Mouse (Mus musculus) forebrain, postnatal 0 days (tissue): Measurements from ENCODE around the gene Mfsd10. TPM values are rescaled to one million over a fixed set of nuclear protein-coding genes. Genes with fewer than 3 reads are reported as not detected.

Source experiments
- ATAC-seq: fragments of 200-750 bp; cut with Nextera tagmentation; 2 replicates; pipeline ENCODE4 v1.8.0; 2017; ENCODE audit warnings: mild to moderate bottlenecking, moderate library complexity
- DNase-seq: peaks from one replicate; pipeline ENCODE4 v3.0.0-alpha.2; 2015
- H3K27ac ChIP-seq: fragments of 300-500 bp; sonication (generic); 2 replicates; pipeline ENCODE4 v1.5.1; 2014; ENCODE audit warnings: low read depth, mild to moderate bottlenecking, antibody characterized with exemption, low read length, moderate library complexity, mixed read lengths
- H3K27me3 ChIP-seq: fragments of 300-500 bp; sonication (generic); 2 replicates; pipeline ENCODE4 v1.6.1; 2014; ENCODE audit warnings: mild to moderate bottlenecking, low read length, mixed read lengths; ENCODE audit not compliant: insufficient read depth
- H3K36me3 ChIP-seq: fragments of 300-500 bp; sonication (generic); 2 replicates; pipeline ENCODE4 v1.6.1; 2014; ENCODE audit warnings: mild to moderate bottlenecking, moderate library complexity; ENCODE audit not compliant: insufficient read depth
- H3K4me1 ChIP-seq: fragments of 300-500 bp; sonication (generic); 2 replicates; pipeline ENCODE4 v1.6.1; 2014; ENCODE audit warnings: antibody characterized with exemption; ENCODE audit not compliant: insufficient read depth
- H3K4me2 ChIP-seq: fragments of 300-500 bp; sonication (generic); 2 replicates; pipeline ENCODE4 v1.6.1; 2014; ENCODE audit warnings: low read depth, mild to moderate bottlenecking, moderate library complexity
- H3K4me3 ChIP-seq: fragments of 300-500 bp; sonication (generic); 2 replicates; pipeline ENCODE4 v1.5.1; 2014; ENCODE audit warnings: low read depth, low read length, mixed read lengths
- H3K9ac ChIP-seq: fragments of 300-500 bp; sonication (generic); 2 replicates; pipeline ENCODE4 v1.6.1; 2014; ENCODE audit warnings: mild to moderate bottlenecking
- H3K9me3 ChIP-seq: fragments of 300-500 bp; sonication (generic); 2 replicates; pipeline ENCODE4 v1.6.1; 2016; ENCODE audit warnings: low read length
- CTCF ChIP-seq: sonication (generic); IDR thresholded peaks from 2 replicates; pipeline ENCODE4 v1.5.1; 2016; ENCODE audit warnings: antibody characterized with exemption, control low read depth, low read depth
- WGBS: fragments of 180-500 bp; shearing (Covaris S2); extraction: QIAGEN DNeasy Blood & Tissue Kit; methylation state at CpG from one replicate; pipeline ENCODE4 v1.1.7; 2014; 5-methylcytosine and 5-hydroxymethylcytosine counted together
- polyA plus RNA-seq: library from polyadenylated mRNA; unstranded; fragments of >200 nt; fragmentation: Nextera tagmentation; extraction: Ambion mirVana; gene quantifications from 2 replicates; pipeline ENCODE4 v1.2.1, GENCODE M21; 2015
- total RNA-seq: library from RNA; depleted of rRNA; stranded (reverse); fragments of >200 nt; gene quantifications from 2 replicates; pipeline ENCODE4 v1.2.3, GENCODE M21; 2014

Gene Mfsd10
- total and polyA plus RNA-seq, 2 experiments from 2014 or later, result 76.0 to 78.4 TPM

- no peak for TF ChIP-seq CTCF
- ATAC-seq (no peak), DNase-seq (no peak)
- Histone ChIP-seq H3K27ac (0 out of 2 replicates have a peak overlapping the region, but pooled peaks have one; percentile 93), H3K27me3 (no peaks in the 10 kb centered on the region), H3K9ac (no peak overlapping the region), H3K4me1 (peaks cover 8% of the 10 kb centered on the region; the same call in 1 of the 2 replicates), H3K9me3 (no peaks in the 10 kb centered on the region), H3K4me3 (no peak overlapping the region), H3K4me2 (no peak overlapping the region), H3K36me3 (peaks cover 66% of the 10 kb centered on the region)
- 84% methylated on average over 7 of the region's 7 CpGs for WGBS
Measured at GRCm38 (mm10) chr5:34637591-34638156, 662 bp upstream of the Mfsd10 start.

- H3K27ac ChIP-seq, result no peak overlapping the region
Measured at GRCm38 (mm10) chr5:34635665-34636192, 1.3 kb downstream of the Mfsd10 start.

GRCm38 (mm10) chr5:34634746-34635400, 2.1 kb downstream of the Mfsd10 start:
- H3K9me3 ChIP-seq, result no peaks in the 10 kb centered on the region
- H3K4me1 ChIP-seq, result peaks cover 8% of the 10 kb centered on the region; the same call in 1 of the 2 replicates
- no peak overlapping the region for H3K9ac ChIP-seq
- no peak overlapping the region for H3K4me3 ChIP-seq
- 92% methylated on average over 13 of the region's 13 CpGs for WGBS
- peaks cover 69% of the 10 kb centered on the region for H3K36me3 ChIP-seq
- ATAC-seq (no peak), DNase-seq (no peak)
- no peak for TF ChIP-seq CTCF
- H3K27me3 ChIP-seq, result no peaks in the 10 kb centered on the region
- H3K27ac ChIP-seq, result no peak overlapping the region
- H3K4me2 ChIP-seq, result no peak overlapping the region

More at GRCm38 (mm10) chr5:34635665-34636192, 1.3 kb downstream of the Mfsd10 start:
- Histone ChIP-seq H3K36me3 (peaks cover 69% of the 10 kb centered on the region), H3K4me3 (peak overlapping the region; percentile 68), H3K4me1 (peaks cover 8% of the 10 kb centered on the region; the same call in 1 of the 2 replicates), H3K4me2 (peak overlapping the region; percentile 82), H3K27me3 (no peaks in the 10 kb centered on the region), H3K9ac (peak overlapping the region; percentile 87; the same call in 1 of the 2 replicates), H3K9me3 (no peaks in the 10 kb centered on the region)
- no peak for DNase-seq
- no peak for ATAC-seq
- TF ChIP-seq CTCF, result no peak
- WGBS, result 69% methylated on average over 10 of the region's 10 CpGs

GRCm38 (mm10) chr5:34633641-34634040, 3.4 kb downstream of the Mfsd10 start:
- Histone ChIP-seq H3K27me3 (no peaks in the 10 kb centered on the region), H3K4me2 (no peak overlapping the region), H3K4me3 (no peak overlapping the region), H3K36me3 (peaks cover 71% of the 10 kb centered on the region), H3K27ac (no peak overlapping the region), H3K9ac (no peak overlapping the region), H3K9me3 (no peaks in the 10 kb centered on the region), H3K4me1 (peaks cover 8% of the 10 kb centered on the region; the same call in 1 of the 2 replicates)
- ATAC-seq, result no peak
- no peak for TF ChIP-seq CTCF
- no peak for DNase-seq
- WGBS, result 65% methylated on average over 4 of the region's 4 CpGs

- no peak for DNase-seq
- no peaks in the 10 kb centered on the region for H3K9me3 ChIP-seq
- H3K4me1 ChIP-seq, result peaks cover 8% of the 10 kb centered on the region; the same call in 1 of the 2 replicates
- no peak overlapping the region for H3K27ac ChIP-seq
- peaks cover 70% of the 10 kb centered on the region for H3K36me3 ChIP-seq
- H3K4me3 ChIP-seq, result no peak overlapping the region
- WGBS, result 97% methylated on average over 2 of the region's 2 CpGs
- ATAC-seq, result no peak
- H3K27me3 ChIP-seq, result no peaks in the 10 kb centered on the region
- no peak for TF ChIP-seq CTCF
- H3K9ac ChIP-seq, result no peak overlapping the region
- no peak overlapping the region for H3K4me2 ChIP-seq
Measured at GRCm38 (mm10) chr5:34632996-34633395, 4.0 kb downstream of the Mfsd10 start.

- Histone ChIP-seq H3K27me3 (no peaks in the 10 kb centered on the region), H3K9ac (no peak overlapping the region), H3K4me3 (no peak overlapping the region), H3K36me3 (peaks cover 59% of the 10 kb centered on the region), H3K9me3 (no peaks in the 10 kb centered on the region), H3K4me2 (no peak overlapping the region), H3K4me1 (no peaks in the 10 kb centered on the region), H3K27ac (no peak overlapping the region)
- ATAC-seq, result no peak
- no peak for TF ChIP-seq CTCF
- no peak for DNase-seq
- WGBS, result 93% methylated on average over 4 of the region's 4 CpGs
Measured at GRCm38 (mm10) chr5:34609966-34610365, 27.0 kb downstream of the Mfsd10 start.

- Histone ChIP-seq H3K27me3 (no peaks in the 10 kb centered on the region), H3K4me1 (no peaks in the 10 kb centered on the region), H3K4me3 (no peak overlapping the region), H3K27ac (no peak overlapping the region), H3K9me3 (no peaks in the 10 kb centered on the region), H3K36me3 (peaks cover 46% of the 10 kb centered on the region), H3K9ac (no peak overlapping the region), H3K4me2 (no peak overlapping the region)
- ATAC-seq (no peak), DNase-seq (no peak)
- no peak for TF ChIP-seq CTCF
- WGBS, result 74% methylated on average over 3 of the region's 3 CpGs
Measured at GRCm38 (mm10) chr5:34608226-34608625, 28.8 kb downstream of the Mfsd10 start.
